Mouse (Mus musculus) WW6 (cell line): Measurements from ENCODE around the gene 2900092C05Rik.

Experiments used
- DNase-seq: peaks from one replicate; pipeline ENCODE4 v3.0.0-alpha.2; 2013; ENCODE audit warnings: low read depth, low spot score

Gene 2900092C05Rik

DNA sequence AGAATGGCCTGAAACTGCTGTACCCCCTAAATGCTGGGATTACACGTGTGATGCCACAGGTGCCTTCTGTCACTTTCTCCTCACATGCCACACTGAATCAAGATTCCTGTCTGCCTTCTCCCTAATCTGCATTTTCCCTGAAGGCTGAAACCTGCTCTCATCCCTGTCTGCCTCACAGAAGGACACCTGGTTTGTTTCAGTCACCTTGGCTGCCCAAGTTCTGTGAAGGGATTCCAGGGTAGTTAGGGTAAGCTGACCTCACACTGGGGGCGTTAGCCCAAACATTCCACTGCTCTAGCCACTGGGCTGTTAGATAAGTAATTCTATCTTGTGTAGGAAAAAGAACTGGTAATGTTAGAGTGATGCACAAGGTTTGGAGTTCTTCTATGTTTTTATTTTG, at the start of gene 2900092C05Rik:
TSS of gene 2900092C05Rik (plus strand) at position 301 of the 400 bp plus-strand sequence.
- no peak for DNase-seq

DNA sequence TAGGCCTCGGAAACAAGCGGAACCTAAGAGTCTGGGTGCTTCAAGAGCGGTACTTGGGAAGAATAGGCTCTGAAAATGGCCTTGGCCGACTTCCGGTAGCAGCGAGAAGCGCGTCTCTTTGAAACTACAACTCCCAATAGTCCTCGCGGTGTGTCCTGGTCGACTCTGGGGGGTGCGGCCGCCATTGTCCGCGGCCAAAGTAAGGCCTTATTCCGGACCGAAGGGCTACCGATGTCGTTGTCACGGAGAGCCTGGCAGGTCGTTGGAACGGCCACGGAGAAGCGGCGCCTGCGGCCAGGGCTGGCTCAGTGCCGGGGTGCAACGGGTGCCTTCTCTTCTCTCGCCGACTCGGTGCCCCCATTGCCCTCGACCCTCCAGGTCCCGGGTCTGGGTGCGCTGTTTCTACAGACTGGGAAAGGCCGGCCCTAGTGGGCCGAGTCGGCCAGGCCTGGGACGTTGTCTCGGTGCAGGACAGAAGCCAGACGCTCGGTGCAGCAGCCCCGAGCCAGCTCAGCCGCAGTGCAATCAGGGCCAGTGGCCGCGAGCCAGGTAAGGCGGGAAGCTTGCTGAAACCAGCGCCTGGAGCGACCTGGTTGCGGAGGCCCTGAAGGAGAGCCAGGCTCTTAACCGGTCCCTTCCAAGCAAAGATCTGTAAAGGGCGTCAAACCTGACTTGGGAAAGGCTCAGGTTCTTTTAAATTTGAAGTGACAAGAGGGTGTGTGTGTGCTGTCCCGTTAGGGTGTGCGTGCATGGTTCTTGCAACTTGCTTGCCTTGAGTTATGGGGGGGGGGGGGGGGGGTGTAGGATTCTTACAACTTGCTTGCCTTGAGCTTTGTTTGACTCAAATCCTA, 33.9 kb upstream of the 2900092C05Rik start, which contains the start of gene Zfp606:
TSS of gene Zfp606 (plus strand) at position 136 of the 851 bp plus-strand sequence.
- DNase-seq, result peak; percentile 67

DNA sequence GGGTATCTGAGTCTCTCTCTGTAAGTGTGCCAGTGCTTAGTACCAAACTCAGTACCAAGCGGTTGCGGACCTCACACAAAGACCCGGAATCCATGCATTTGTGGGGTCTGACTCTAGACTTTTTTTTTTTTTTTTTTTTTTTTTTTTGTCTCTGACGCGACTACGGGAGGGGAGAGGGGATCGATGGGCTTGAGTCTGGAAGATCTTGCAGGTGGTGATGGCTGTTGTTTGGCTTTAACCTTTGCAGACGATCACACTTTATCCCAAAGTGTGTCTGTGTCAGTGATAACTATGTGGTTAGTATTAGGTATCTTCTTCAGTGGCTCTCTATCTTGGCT, 33.3 kb upstream of the 2900092C05Rik start:
- no peak for DNase-seq

DNA sequence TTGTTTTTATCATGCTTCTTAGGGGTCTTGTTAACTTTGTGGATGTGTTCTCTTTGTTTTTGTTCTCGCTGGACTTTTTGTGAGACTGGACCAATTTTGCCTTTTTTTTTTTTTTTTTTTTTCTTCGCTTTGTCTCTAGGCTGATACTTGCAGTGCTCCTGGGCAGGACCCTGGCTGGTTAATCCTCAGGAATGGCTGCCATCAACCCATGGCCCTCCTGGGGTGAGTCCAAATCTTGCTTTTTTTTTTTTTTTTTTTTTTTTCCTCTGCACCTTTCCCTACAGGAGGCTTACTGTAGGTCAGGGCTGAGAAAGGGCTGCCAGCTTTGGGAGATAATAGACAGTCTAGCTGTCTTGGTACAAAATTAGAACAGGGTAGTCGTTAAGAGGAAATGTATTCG, 32.8 kb upstream of the 2900092C05Rik start:
- no peak for DNase-seq

DNA sequence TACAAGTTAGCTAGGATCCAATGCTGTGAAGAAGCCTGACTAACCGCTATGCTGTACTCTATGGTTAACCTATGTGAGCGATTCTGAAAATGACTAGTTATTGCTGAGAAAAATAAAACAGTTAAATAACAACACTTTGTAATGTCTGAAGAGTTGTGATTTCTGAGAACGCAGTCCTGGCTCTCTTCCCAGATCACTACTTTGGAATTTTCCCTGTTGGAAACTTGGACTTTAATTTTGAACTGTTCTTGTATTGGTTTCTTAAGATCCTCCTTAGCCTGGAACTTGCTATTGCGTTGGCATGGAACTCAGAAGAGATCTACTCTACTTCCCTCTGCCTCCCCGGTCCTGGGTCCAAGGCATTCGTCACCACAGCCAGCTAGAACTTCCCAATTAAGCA, 28.5 kb upstream of the 2900092C05Rik start:
- no peak for DNase-seq

DNA sequence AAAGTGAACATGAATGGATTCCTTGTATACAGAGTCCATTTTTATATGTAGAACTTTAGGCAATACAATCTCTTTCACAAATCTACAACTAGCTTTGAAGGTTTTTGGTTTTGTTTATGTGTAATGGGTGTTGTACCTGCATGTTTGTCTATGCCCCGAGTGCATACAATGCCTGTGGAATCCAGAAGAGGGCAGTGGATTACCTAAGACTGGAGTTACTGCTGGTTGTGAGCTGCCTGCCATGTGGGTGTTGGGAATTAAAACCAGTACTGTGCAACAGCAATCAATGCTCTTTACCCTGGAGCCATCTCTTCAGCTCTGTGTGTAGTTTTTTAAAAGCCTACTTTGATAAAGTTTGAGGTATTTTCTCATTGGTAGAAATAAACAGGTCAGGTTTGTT, 26.4 kb upstream of the 2900092C05Rik start:
- DNase-seq, result no peak

DNA sequence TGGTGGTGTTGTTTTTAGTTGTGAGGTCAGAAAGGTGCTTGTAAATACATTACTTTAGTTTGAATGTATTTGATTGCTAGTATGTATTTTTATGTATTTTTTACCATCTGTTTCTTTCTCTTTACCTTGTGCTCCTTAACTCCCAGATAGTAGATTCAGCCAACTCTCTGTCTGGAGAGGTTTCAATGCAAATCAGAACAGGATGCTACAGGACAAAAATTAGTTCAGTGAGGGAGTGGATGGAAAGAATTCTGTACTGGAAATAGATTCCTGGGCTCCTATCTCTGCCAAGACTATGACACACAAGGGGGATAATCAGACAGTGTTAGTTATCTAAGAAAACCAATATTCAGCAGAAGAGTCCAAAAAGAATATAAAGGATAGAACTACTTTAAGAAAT, 25.6 kb upstream of the 2900092C05Rik start:
- DNase-seq, result no peak

DNA sequence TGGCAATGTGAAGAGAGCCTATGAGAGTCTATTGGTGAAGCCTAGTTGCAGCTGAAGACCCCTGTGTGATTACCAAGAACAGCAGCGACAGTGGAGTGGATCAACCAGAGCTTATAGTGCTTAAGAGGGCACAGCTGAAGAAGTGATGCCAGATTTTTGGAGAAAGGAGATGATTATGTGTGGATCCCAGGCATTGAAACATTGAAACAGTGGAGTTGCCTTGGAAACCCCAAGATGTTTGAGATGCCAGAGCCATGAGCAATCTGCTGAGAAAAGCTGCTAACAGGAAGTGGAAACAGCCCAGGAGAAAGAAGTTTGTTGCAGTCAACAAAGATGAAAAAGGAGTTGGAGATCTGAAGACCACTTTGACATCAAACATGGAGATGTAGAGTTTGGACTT, 1.4 kb upstream of the 2900092C05Rik start:
- DNase-seq, result no peak
